Mouse (Mus musculus) c-Kit-positive CD71-positive TER-119-negative erythroid progenitor cells, embryonic 14.5 days (primary cell): Measurements from ENCODE around the gene Cdyl.

Experiments
- DNase-seq: peaks from one replicate; pipeline ENCODE4 v3.0.0-alpha.2; 2013; ENCODE audit warnings: low read depth

Cdyl gene

GRCm38 (mm10) chr13:35659406-35659985 lies at the start of gene Cdyl:
Gene Cdyl, plus strand, starts transcription at chr13:35659833.
- no peak for DNase-seq

GRCm38 (mm10) chr13:35610718-35611117 lies 48.9 kb upstream of the Cdyl start:
- DNase-seq, result no peak

DNA sequence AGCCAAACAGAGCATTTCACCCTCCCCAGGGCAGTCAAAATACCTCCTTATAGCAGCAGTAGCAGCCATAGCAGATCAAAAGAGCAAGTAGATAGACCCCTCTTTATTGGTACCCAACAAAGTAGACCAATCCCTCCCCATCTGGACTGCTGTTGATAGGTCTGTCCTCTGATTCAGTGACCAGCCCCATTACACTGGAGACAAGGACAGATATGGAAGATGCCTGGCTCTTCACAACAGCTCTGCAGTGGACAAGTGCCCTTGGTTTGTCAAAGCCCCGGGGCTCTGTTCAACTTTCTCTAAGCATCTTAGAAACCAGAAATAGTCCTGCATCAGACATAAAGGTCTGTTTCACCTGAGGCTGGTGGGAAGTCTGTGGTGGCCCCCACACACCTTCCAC lies 47.1 kb upstream of the Cdyl start:
- DNase-seq, result no peak

GRCm38 (mm10) chr13:35614832-35615479 lies 44.7 kb upstream of the Cdyl start:
- DNase-seq, result peak; percentile 60

GRCm38 (mm10) chr13:35616524-35617099 lies 43.0 kb upstream of the Cdyl start:
- DNase-seq, result no peak

DNA sequence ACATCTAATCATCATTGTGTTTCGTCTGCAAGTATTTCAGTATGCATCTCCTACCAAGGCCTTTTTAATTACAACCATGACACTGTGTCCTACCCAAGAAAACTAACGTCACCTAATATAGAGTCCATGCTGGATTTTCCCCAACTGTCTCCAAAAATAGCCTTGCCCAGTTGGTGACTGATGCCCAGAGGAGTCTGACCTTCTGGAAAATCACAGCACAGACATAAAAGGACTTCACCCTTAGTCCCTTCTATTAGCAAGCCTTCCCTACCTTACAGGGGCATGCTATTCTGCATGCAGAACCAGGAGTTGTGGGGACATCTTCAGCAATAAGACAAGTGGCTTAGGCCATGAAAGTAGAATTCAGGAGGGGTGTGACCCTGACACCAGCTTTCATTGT lies 40.3 kb upstream of the Cdyl start:
- no peak for DNase-seq

- DNase-seq, result no peak
Measured at GRCm38 (mm10) chr13:35620756-35621155, 38.9 kb upstream of the Cdyl start.

DNA sequence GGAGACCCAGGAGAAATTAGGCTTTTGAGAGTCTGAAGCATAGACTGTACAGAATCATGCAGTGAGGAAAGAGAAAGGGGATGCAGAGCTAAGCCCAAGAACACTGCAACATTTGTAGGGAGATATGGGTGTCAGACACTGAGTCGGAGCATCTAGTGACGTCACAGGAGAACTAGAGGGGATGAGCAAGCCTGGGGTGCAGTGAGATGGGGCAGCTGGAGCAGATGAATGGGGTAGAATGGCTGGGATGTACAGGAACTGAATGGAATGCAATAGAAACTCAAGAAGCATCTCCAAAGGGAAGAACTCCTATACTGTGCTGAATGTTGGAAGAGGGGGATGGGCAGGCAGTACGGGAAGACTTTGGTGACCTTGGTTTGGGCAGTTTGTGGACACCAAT lies 34.8 kb upstream of the Cdyl start:
- no peak for DNase-seq

GRCm38 (mm10) chr13:35625556-35625955 lies 34.1 kb upstream of the Cdyl start:
- DNase-seq, result no peak

DNA sequence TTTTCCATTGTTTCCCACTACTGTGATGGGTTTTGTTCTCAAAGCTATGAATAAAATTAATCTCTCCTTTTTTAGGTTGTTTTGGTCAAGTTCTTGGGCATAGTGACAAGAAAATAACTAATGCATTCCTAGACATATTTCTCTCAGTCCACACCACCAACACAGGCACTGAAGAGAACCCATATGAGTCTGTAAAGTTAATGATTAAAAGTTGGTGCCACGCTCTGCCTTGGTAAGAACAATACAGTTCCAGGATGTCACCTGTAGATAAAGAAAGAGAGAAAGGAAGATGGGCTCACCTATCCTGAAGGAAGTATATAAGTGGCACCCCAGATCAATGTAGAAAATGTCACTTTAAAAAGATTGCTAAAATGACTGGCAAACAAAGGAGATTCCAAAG lies 32.3 kb upstream of the Cdyl start:
- DNase-seq, result no peak

DNA sequence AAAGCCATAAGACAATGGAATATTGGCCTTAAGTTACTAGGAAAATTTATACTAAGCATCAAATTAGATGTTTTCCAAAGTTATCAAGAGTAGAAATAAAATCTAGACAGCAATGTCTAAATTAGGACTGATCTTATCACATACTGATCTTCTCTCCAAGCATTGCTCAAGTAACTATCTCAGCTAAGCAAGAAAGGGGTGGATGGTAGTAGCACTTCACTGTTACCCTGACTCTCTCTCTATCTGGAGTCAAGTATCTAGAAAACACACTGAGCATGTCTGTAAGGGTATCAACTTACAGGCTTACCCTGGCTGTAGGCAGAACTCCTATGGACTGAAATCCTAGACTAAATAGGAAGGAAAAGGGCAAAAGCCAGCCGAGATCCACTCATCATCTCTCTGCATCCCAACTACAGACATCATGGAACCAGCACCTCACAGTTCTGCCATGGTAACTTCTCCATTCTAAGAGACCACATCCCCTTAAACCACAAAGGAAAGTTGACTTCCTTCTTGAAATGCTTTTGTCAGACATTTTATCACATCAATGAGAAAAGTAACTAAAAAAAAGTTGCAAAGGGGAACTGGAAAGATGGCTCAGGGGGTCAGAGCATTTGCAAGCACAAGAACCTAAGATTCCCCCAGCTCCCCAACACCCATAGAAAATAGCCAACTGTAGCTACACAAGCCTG lies 12.4 kb upstream of the Cdyl start:
- no peak for DNase-seq

DNA sequence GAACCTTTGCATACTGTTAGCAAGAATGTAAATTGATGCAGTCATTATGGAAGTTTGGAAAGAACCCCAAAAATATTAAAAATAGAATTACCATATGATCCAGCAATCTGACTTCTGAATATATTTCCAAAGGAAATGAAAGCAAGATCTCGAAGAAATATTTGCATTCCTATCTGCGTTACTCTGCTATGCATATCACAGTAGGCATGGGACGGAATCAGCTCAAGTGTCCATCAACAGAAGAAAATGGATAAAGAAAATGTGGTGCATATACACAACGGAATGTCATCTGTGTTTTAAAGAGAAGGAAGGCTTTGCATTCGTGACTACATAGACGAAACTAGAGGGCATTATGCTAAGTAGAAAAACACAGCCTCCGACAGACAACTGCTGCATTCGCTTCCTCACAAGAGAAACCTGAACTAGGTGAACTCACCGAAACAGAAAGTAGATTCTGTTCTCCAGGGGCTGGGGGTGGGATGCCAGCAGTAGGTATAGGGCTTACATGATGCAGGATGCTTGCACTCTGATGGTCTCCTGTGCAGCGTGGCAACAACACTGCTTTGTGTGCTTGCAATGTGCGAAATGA lies 9.3 kb upstream of the Cdyl start:
- no peak for DNase-seq

DNA sequence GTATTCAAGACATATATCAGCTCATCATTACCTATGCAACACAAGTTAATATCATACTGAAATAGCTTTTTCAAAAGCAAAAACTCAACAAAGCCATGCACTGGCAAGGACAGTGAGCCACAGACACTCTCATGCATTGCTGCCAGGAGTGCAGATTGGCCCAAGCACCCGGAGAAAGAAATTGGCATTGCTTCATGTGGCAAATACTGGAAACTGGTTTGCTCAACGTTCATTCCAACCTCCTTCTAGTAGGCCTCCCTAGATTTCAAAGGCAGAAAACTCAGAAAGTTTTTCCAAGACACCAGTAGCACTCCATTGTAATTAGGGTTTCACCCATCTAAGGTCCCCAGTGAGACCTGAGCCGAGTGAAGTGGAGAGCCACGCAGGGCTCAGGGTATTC lies 6.8 kb upstream of the Cdyl start:
- no peak for DNase-seq

DNA sequence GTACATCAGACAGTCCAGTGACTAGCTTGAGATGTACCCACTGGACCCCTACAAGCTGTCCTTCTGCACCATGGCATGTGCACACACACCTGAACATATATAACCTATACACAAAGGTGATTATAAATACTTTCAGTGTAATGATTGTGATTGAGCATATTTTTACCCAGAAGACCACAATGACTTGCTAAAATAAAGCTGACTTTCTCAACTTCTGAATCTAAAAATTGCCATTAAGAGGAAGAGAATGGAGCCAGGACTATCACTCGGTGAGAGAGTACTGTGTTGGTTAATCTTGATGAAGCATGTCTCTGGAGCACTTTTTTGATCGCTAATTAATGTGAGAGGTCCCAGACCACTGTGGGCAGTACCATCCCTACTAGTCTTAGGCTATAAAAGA lies 2.8 kb upstream of the Cdyl start:
- no peak for DNase-seq

DNA sequence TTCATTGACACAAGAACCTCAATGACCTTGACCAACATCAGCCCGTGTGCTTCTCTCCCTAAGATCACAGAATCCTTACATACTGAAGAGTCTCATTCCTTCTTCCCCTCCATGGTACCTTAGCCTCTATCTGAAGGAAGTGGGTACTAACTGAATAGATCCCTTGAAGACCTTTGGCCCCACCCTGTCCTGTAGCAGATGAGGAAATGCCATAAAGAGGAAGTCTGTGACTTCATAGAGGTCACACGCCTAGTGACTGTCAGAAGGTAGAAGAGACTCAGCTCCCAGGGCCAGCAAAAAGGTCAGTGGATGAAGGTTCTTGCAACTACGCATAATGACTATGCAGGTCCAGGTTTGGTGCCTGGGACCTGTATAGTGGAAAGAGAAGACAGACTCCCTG lies 5.8 kb downstream of the Cdyl start:
- DNase-seq, result no peak

- DNase-seq, result no peak
Measured at GRCm38 (mm10) chr13:35669910-35670469, 10.4 kb downstream of the Cdyl start.

GRCm38 (mm10) chr13:35670875-35671274 lies 11.2 kb downstream of the Cdyl start:
- no peak for DNase-seq

DNA sequence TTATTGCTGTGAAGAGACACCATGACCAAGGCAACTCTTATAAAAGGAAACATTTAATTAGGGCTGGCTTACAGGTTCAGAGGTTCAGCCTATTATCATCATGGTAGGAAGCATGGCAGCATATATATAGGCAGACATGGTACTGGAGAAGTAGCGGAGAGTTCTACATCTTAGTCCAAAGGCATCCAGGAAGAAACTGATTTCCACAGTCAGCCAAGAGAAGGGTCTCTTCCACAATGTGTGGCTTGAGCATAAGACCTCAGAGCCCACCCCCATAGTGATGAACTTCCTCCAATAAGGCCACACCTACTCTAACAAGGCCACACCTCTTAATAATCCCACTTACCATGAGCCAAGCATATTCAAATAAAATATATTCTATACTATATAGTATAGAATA lies 17.3 kb downstream of the Cdyl start:
- DNase-seq, result no peak

DNA sequence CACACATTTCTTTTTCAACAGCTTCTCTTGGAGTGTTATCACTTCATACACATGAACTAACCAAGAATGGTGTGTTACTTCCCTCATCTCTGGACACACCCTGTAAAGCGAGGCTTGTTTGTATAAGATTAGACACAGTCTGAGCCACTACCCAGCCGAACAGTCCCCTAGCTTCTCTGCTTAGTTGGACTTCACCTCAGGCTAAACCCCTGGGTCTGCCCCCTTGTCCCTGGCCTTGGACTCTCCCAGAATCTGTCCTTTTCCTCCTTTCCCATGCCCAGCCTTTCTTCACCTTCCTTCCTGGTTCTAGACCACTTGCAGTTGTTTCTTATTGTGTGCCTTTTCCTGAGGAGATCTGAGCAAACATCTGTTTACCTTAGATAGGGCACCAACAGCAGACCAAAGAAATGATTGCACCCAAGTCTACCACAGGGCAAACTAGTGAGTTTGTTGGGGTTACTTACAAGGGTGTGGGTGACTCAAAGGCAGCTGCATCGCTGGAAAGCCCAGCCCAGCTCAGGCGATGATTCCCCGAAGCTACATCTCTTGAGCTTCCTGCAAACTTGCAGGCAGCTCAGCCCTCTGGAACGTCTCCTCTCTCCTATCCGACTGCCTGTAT lies 17.9 kb downstream of the Cdyl start:
- peak; percentile 83 for DNase-seq

DNA sequence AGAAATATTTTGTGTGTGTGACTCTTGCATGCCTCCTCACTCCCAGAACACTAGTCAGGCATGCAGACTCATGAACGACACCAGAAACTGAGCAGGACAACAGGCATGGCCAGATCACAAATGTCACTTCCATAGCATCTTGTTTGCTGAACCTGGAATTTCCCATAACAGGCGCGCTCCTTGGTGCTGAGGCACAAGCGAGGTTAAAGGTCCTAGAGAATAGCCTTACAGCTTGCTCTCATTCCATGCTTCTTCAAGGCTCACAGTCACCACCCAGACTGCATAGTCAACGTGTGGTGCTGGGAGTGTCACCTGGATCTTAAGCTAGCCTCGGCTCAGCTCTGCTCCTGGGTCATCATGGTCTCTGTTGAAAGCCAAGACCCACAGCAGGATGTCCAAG lies 19.1 kb downstream of the Cdyl start:
- no peak for DNase-seq

- no peak for DNase-seq
Measured at GRCm38 (mm10) chr13:35681361-35681760, 21.7 kb downstream of the Cdyl start.

- DNase-seq, result no peak
Measured at GRCm38 (mm10) chr13:35686273-35686672, 26.6 kb downstream of the Cdyl start.
